Mouse (Mus musculus) T-cell, adult 2 months (primary cell): ENCODE data around the gene Prr32.

Experiments
- DNase-seq: peaks from one replicate; pipeline ENCODE4 v3.0.0; 2022; ENCODE audit warnings: low spot score

The Prr32 gene

GRCm38 (mm10) chrX:45090604-45091003 is at the start of gene Prr32:
TSS of gene Prr32 (plus strand) at chrX:45090904.
- DNase-seq: no peak
